Mouse (Mus musculus): ENCODE data around the gene 4930558K02Rik.

Gene 4930558K02Rik

GRCm38 (mm10) chr1:161979536-161979935, at the start of gene 4930558K02Rik:
TSS of gene 4930558K02Rik (minus strand) at chr1:161979636.
- no peak for DNase-seq (ENCODE audit: low spot score in 2 of 2)

GRCm38 (mm10) chr1:162023681-162024270, 44.3 kb upstream of the 4930558K02Rik start:
- DNase-seq (ENCODE audit: low spot score in 2 of 2), result no peak

- DNase-seq (ENCODE audit: low spot score in 2 of 2), result no peak
Measured at GRCm38 (mm10) chr1:162020766-162021165, 41.3 kb upstream of the 4930558K02Rik start.

GRCm38 (mm10) chr1:162020303-162020731, 40.9 kb upstream of the 4930558K02Rik start:
- DNase-seq (ENCODE audit: low spot score in 2 of 2), result no peak

GRCm38 (mm10) chr1:162018601-162018977, 39.2 kb upstream of the 4930558K02Rik start:
- no peak for DNase-seq (ENCODE audit: low spot score in 2 of 2)

- no peak for DNase-seq (ENCODE audit: low spot score in 2 of 2)
Measured at GRCm38 (mm10) chr1:162017975-162018600, 38.7 kb upstream of the 4930558K02Rik start.

GRCm38 (mm10) chr1:162016982-162017381, 37.5 kb upstream of the 4930558K02Rik start:
- DNase-seq (ENCODE audit: low spot score in 2 of 2), result no peak

GRCm38 (mm10) chr1:162015247-162015862, 35.9 kb upstream of the 4930558K02Rik start:
- DNase-seq (ENCODE audit: low spot score in 2 of 2), result no peak

GRCm38 (mm10) chr1:162013561-162013960, 34.1 kb upstream of the 4930558K02Rik start:
- no peak for DNase-seq (ENCODE audit: low spot score in 2 of 2)

- DNase-seq (ENCODE audit: low spot score in 2 of 2), result no peak
Measured at GRCm38 (mm10) chr1:162011523-162012245, 32.2 kb upstream of the 4930558K02Rik start.

GRCm38 (mm10) chr1:162009086-162009485, 29.6 kb upstream of the 4930558K02Rik start:
- DNase-seq (ENCODE audit: low spot score in 2 of 2), result no peak

GRCm38 (mm10) chr1:162008631-162009067, 29.2 kb upstream of the 4930558K02Rik start:
- DNase-seq (ENCODE audit: low spot score in 2 of 2), result no peak

- DNase-seq (ENCODE audit: low spot score in 2 of 2), result no peak
Measured at GRCm38 (mm10) chr1:162008208-162008607, 28.8 kb upstream of the 4930558K02Rik start.

- DNase-seq (ENCODE audit: low spot score in 2 of 2), result no peak
Measured at GRCm38 (mm10) chr1:162006109-162006508, 26.7 kb upstream of the 4930558K02Rik start.

- no peak for DNase-seq (ENCODE audit: low spot score in 2 of 2)
Measured at GRCm38 (mm10) chr1:162004821-162005770, 25.7 kb upstream of the 4930558K02Rik start.

GRCm38 (mm10) chr1:162004518-162004780, 25.0 kb upstream of the 4930558K02Rik start:
- DNase-seq (ENCODE audit: low spot score in 2 of 2), result no peak

- DNase-seq (ENCODE audit: low spot score in 2 of 2), result no peak
Measured at GRCm38 (mm10) chr1:162003729-162004517, 24.5 kb upstream of the 4930558K02Rik start.

- DNase-seq (ENCODE audit: low spot score in 2 of 2), result no peak
Measured at GRCm38 (mm10) chr1:162001328-162001727, 21.9 kb upstream of the 4930558K02Rik start.

- DNase-seq (ENCODE audit: low spot score in 2 of 2), result peak; percentile 33 to 50
Measured at GRCm38 (mm10) chr1:161999882-162000371, 20.5 kb upstream of the 4930558K02Rik start.

- no peak for DNase-seq (ENCODE audit: low spot score in 2 of 2)
Measured at GRCm38 (mm10) chr1:161999338-161999737, 19.9 kb upstream of the 4930558K02Rik start.
